25 mouse cellular contexts compared by ENCODE assay signal in genomic region chr1:91713131-91713530, GRCm38 (mm10).
DNase-seq lines count a peak whose midpoint lies in the region; ATAC-seq and TF ChIP-seq lines count a peak whose summit lies in the region.
"Had no signal": no experiment of that assay in that cellular context is flagged by ENCODE, and none has a peak within 500 bp of the region (broad histone marks: within the 10 kb centered on the region; RNA-seq: fewer than 3 reads in every experiment).

No protein-coding gene starts in this region.

- TF ChIP-seq EP300 in heart, adult 2 months (IDR thresholded peaks at IDR 0.05; ENCODE audit: insufficient read depth, low read depth, low read length): no peak
- no peak for TF ChIP-seq EP300 in liver, postnatal 0 days (IDR thresholded peaks at IDR 0.05; ENCODE audit: low read depth)

- no peak for ATAC-seq in liver, postnatal 0 days
- no peak for ATAC-seq in liver, embryonic 12.5 days
- ATAC-seq: forebrain, embryonic 13.5 days; forebrain, embryonic 16.5 days; intestine, postnatal 0 days; Patski had no signal

- no peak overlapping the region for H3K4me3 ChIP-seq in heart, adult 2 months
- H3K4me3 ChIP-seq in liver, postnatal 0 days (ENCODE audit: low read depth, low read length): no peak overlapping the region
- no peak overlapping the region for H3K4me3 ChIP-seq in liver, embryonic 12.5 days
- H3K4me3 ChIP-seq: forebrain, embryonic 10.5 days; forebrain, embryonic 13.5 days; heart, embryonic 13.5 days; hindbrain, embryonic 12.5 days; hindbrain, embryonic 15.5 days had no signal

- TF ChIP-seq POLR2A in heart, adult 2 months (IDR thresholded peaks at IDR 0.05; ENCODE audit: insufficient read depth, low read depth, low read length): no peak

- no peak overlapping the region for H3K27ac ChIP-seq in heart, adult 2 months
- no peak overlapping the region for H3K27ac ChIP-seq in liver, postnatal 0 days (ENCODE audit: low read depth)
- no peak overlapping the region for H3K27ac ChIP-seq in liver, embryonic 12.5 days
- H3K27ac ChIP-seq: forebrain, embryonic 10.5 days; forebrain, embryonic 13.5 days; heart, embryonic 13.5 days; hindbrain, embryonic 12.5 days; hindbrain, embryonic 15.5 days had no signal

- TF ChIP-seq CTCF in heart, adult 2 months (IDR thresholded peaks at IDR 0.05): no peak
- TF ChIP-seq CTCF in liver, postnatal 0 days (IDR thresholded peaks at IDR 0.05; ENCODE audit: low read depth): no peak

- H3K4me1 ChIP-seq in heart, adult 2 months (ENCODE audit: control insufficient read depth, insufficient read depth, low read length): no peaks in the 10 kb centered on the region
- H3K4me1 ChIP-seq in liver, postnatal 0 days (ENCODE audit: insufficient read depth): 0 out of 2 replicates have a peak, but pooled peaks cover 3% of the 10 kb centered on the region
- no peaks in the 10 kb centered on the region for H3K4me1 ChIP-seq in liver, embryonic 12.5 days
- H3K4me1 ChIP-seq: forebrain, embryonic 10.5 days; forebrain, embryonic 13.5 days; hindbrain, embryonic 12.5 days; hindbrain, embryonic 15.5 days had no signal

- peak; percentile 53 for DNase-seq in heart, adult 11 months
- DNase-seq in heart, adult 2 months: no peak
- DNase-seq in liver, postnatal 0 days: peak; percentile 2
- DNase-seq in urinary bladder, postnatal 4 days (ENCODE audit: low spot score in 2 of 2): peak; percentile 10 to 32
- DNase-seq in urinary bladder, postnatal 36 days (ENCODE audit: low spot score in 2 of 2): no peak
- DNase-seq: adrenal gland, adult 2 months; adrenal gland, postnatal 14 days; B cell, adult 2 months; cerebellum, adult 11 months; cerebellum, adult 2 months; cerebellum, adult 9-11 months; cerebellum, postnatal 25 days; gastrocnemius, postnatal 10 days; gastrocnemius, postnatal 36 days; heart, postnatal 14 days had no signal

- WGBS in heart, adult 2 months: 81% methylated on average over 11 of the region's 11 CpGs
- WGBS in liver, postnatal 0 days (ENCODE audit: insufficient replicate concordance): 78% methylated on average over 11 of the region's 11 CpGs
- 77% methylated on average over 11 of the region's 11 CpGs for WGBS in liver, embryonic 12.5 days (ENCODE audit: insufficient replicate concordance)

- no peak overlapping the region for H3K9ac ChIP-seq in heart, adult 2 months (ENCODE audit: low read depth, low read length)
- H3K9ac ChIP-seq in liver, postnatal 0 days (replicated peaks): no peak overlapping the region
- H3K9ac ChIP-seq in liver, embryonic 12.5 days: no peak overlapping the region
- H3K9ac ChIP-seq: forebrain, embryonic 13.5 days; heart, embryonic 13.5 days; hindbrain, embryonic 12.5 days; hindbrain, embryonic 15.5 days had no signal

- no peaks in the 10 kb centered on the region for H3K27me3 ChIP-seq in heart, adult 2 months (ENCODE audit: control insufficient read depth, insufficient read depth, low read length)
- no peaks in the 10 kb centered on the region for H3K27me3 ChIP-seq in liver, postnatal 0 days (ENCODE audit: insufficient read depth, low read length)
- no peaks in the 10 kb centered on the region for H3K27me3 ChIP-seq in liver, embryonic 12.5 days (replicated peaks)
- H3K27me3 ChIP-seq: forebrain, embryonic 13.5 days; heart, embryonic 13.5 days; hindbrain, embryonic 12.5 days; hindbrain, embryonic 15.5 days had no signal

- H3K79me2 ChIP-seq in heart, adult 2 months (replicated peaks; ENCODE audit: control insufficient read depth, insufficient read depth, low read length): no peaks in the 10 kb centered on the region

- H3K9me3 ChIP-seq in liver, postnatal 0 days (ENCODE audit: low read length): no peaks in the 10 kb centered on the region
- H3K9me3 ChIP-seq in liver, embryonic 12.5 days (replicated peaks): no peaks in the 10 kb centered on the region
- H3K9me3 ChIP-seq: forebrain, embryonic 13.5 days; G1E; heart, embryonic 13.5 days; hindbrain, embryonic 12.5 days; hindbrain, embryonic 15.5 days had no signal

- no peaks in the 10 kb centered on the region for H3K36me3 ChIP-seq in heart, adult 2 months (ENCODE audit: control insufficient read depth, insufficient read depth, low read length)
- no peaks in the 10 kb centered on the region for H3K36me3 ChIP-seq in liver, postnatal 0 days (replicated peaks; ENCODE audit: insufficient read depth, low read length)
- no peaks in the 10 kb centered on the region for H3K36me3 ChIP-seq in liver, embryonic 12.5 days
- H3K36me3 ChIP-seq: forebrain, embryonic 10.5 days; G1E; heart, embryonic 13.5 days; hindbrain, embryonic 12.5 days; hindbrain, embryonic 15.5 days had no signal

- no peak overlapping the region for H3K4me2 ChIP-seq in liver, postnatal 0 days (ENCODE audit: low read depth, low read length)
- no peak overlapping the region for H3K4me2 ChIP-seq in liver, embryonic 12.5 days
- H3K4me2 ChIP-seq: forebrain, embryonic 13.5 days; heart, embryonic 13.5 days; hindbrain, embryonic 12.5 days; hindbrain, embryonic 15.5 days had no signal

- intact Hi-C loops in heart, adult 2 months (cut with DNase I): no loop called here

Comparison
In these comparisons a context has a peak if more than half of its experiments do, and no peak if none do; other contexts are left out.
1. DNase-seq: peak in heart, adult 11 months (single experiment), liver, postnatal 0 days (single experiment) and urinary bladder, postnatal 4 days (2 of 2); none in heart, adult 2 months (0 of 2) and urinary bladder, postnatal 36 days (0 of 2).